Mouse (Mus musculus) mouse embryonic stem cell (cell line): ENCODE data around the gene Vmn2r114.
"Not testable (repeated sequence)": the region's sequence is repeated elsewhere in the genome, so short reads cannot be mapped to it uniquely, and the experiment has no call there.

ENCODE experiments used
- in situ Hi-C, 2 experiments: fragments of 300-500 bp; cut with MboI; formaldehyde crosslinking; loops; 1 replicate in 1 of 2; 3 replicates in 1 of 2; pipeline ENCODE4 v1.14.3; 2019 to 2020; ENCODE audit warnings: low sequenced_read_pairs in 2 of 2, low pct_unique_long_range_greater_than_20kb in 1 of 2, mixed read lengths in 1 of 2; ENCODE audit not compliant: unreplicated experiment in 1 of 2

The Vmn2r114 gene

DNA sequence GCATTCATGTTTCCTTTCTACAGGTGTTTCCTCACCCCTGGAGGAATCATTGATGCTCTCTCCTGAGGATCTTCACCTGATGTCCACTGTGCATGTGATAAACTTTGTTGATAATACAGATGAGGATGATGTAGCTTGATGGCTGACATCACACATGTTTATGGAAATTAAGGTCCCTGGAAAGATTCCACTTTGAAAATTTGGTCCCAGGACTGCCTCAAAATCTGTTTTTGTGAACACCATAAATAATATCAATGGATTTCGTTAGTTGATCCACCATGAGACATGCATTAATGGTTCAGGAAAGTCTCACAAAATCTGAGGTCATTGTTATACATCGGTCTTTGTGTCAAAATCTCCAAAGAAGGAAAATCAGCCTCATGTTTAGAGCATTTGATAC lies at the start of gene Vmn2r114:
Vmn2r114 (minus strand) TSS at position 101 of the 400 bp plus-strand sequence.
- in situ Hi-C loops, result loop anchor here in 1 of 2 experiments (5.0 kb wide), 1 partner anchor 165 kb away; the partner anchor contains the start of gene Vmn2r117

DNA sequence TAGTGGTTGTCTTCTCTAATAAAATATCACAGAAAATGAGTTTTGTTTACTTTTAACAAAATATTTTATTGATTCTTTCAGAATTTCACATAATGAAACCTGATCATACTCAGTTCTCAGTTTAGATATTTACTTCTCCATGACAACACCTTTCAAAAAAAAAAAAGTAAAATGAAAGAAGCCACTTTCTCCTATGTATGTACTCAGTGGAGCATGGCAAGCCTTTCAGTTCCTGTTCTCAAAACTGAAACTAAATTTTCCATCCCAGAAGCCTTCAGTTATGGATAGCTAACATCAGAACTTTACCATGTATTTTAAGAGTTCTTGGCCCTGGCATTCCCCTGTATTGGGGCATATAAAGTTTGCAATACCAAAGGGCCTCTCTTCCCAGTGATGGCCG lies 39.3 kb upstream of the Vmn2r114 start:
- in situ Hi-C loops, result no loop called here

DNA sequence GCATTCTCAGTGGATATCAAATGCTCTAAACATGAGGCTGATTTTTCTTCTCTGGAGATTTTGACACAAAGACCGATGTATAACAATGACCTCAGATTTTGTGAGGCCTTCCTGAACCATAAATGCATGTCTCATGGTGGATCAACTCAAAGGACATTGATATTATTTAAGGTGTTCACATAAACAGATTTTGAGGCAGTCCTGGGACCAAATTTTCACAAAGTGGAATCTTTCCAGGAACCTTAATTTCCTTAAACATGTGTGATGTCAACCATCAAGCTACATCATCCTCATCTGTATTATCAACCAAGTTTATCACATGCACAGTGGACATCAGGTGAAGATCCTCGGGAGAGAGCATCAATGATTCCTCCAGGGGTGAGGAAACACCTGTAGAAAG lies 31.1 kb upstream of the Vmn2r114 start, which contains the start of gene Vmn2r115:
Vmn2r115 (plus strand) TSS at position 301 of the 400 bp plus-strand sequence.
- in situ Hi-C loops, result not testable (repeated sequence)

DNA sequence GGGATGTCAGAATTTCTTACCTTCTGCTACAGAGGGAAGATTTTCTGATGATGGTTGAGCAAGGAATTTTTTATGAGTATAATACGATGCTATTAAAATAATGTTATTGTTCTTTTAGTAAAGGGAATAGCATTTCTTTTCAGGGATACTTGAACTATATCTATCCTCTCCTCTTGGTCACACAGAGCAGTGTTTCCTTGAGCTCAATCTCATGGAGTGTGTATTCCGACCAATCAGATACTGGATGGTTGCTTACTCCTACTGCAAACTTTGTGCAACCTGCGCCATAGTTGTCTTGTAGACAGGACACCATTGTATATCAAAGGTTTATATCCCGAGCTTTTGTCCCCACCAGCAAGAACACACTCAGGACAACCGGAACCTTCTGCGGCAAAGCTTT lies 18.3 kb upstream of the Vmn2r114 start:
- in situ Hi-C loops, result no loop called here
